In genomic region chr10:29361464-29362196, GRCm38 (mm10) we compare ENCODE assay signal across 1 mouse cellular context.
TF ChIP-seq lines count a peak whose summit lies in the region.

No protein-coding gene starts in this region.

TF ChIP-seq in CH12.LX, 34 proteins besides CTCF, POLR2A, EP300 and RAD21 (continued from another document):
- TF ChIP-seq ZMIZ1 (IDR thresholded peaks at IDR 0.05; ENCODE audit: low read depth, low read length) (peak; percentile 85; the same call in 1 of the 2 replicates), CHD1 (IDR thresholded peaks at IDR 0.05; ENCODE audit: low read depth, low read length) (0 out of 2 replicates have a peak, but pooled peaks have one; percentile 19), MEF2A (IDR thresholded peaks at IDR 0.05; ENCODE audit: borderline replicate concordance, low read depth, low read length) (no peak), JUND (conservative IDR thresholded peaks at IDR 0.05; ENCODE audit: low read depth, low read length) (no peak), KAT2A (IDR thresholded peaks at IDR 0.05; ENCODE audit: insufficient replicate concordance, low read length) (no peak), ELF1 (IDR thresholded peaks at IDR 0.05; ENCODE audit: low read depth, low read length) (0 out of 2 replicates have a peak, but pooled peaks have one; percentile 17), ZNF384 (IDR thresholded peaks at IDR 0.05; ENCODE audit: low read depth, low read length) (no peak; the same call in 1 of the 2 replicates), ZC3H11A (IDR thresholded peaks at IDR 0.05; ENCODE audit: low read depth, low read length) (no peak), JUN (IDR thresholded peaks at IDR 0.05; ENCODE audit: insufficient read depth, low read depth, low read length) (no peak), PAX5 (IDR thresholded peaks at IDR 0.05; ENCODE audit: low read length) (no peak), BHLHE40 (IDR thresholded peaks at IDR 0.05; ENCODE audit: low read depth, low read length) (peak; percentile 88), GABPA (IDR thresholded peaks at IDR 0.05; ENCODE audit: insufficient replicate concordance, low read depth, low read length) (no peak)
TF ChIP-seq in CH12.LX: peak in this region for 12.
